Mouse (Mus musculus) urinary bladder, postnatal 25 days (tissue): ENCODE measurements around the gene Hoxa2.

ENCODE experiments used
- DNase-seq: peaks from one replicate; pipeline ENCODE4 v3.0.0; 2022; ENCODE audit warnings: low spot score

Gene Hoxa2

GRCm38 (mm10) chr6:52164626-52165440 lies at the start of gene Hoxa2:
Hoxa2 (minus strand) TSS chr6:52164831.
- DNase-seq = no peak

DNA sequence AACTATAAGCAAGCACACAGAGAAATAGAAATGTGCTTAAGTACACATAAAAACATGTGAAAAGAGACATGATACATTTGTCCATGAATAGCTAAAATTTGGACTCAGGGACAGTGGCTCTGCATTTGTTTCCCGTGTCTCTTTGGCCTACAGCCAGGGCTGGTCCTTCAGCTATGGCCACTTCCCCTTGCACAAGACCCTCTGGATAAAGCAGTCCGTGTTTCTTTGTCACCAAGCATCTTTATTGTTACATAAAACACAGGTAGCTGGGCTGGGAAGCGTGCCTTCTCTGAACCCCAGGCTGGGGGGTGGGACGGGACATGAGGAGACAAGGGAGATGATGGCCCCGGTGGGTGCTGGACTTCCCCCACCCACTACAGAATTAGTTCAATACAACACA lies 49.6 kb upstream of the Hoxa2 start:
- peak; percentile 8 for DNase-seq

GRCm38 (mm10) chr6:52213119-52213986 lies 48.7 kb upstream of the Hoxa2 start, which contains the start of the genes Hoxa3 and Gm28308:
Hoxa3 (minus strand) TSS chr6:52213336.
Gm28308 (minus strand) TSS chr6:52213339.
- DNase-seq = peak; percentile 61

DNA sequence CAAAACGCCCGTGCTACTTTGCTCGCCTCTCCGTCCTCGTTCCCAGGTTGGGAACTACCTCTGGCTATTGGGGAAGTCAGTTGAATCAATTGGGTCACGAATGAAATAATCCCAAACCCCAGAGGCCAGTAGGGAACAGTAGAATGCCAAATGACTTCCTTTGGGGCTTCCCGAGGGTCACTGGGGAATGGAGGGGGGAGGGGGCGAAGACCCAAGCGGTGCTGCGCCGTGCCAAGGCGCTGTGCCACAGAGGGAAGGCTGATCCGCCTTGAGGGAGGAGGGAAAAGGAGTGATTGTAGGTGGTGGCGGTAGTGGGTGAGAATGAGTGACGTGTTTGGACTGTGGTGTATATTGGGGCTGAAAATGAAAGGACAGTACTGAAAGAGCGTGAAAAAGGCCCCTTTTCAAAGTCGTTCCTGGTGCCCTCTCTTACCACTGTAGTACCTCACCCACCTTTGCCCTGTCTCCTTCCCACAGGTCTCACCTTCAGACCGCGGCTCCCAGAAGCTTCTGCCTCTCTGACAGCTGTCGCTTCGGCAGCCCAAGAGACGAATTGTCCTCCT lies 48.0 kb upstream of the Hoxa2 start:
- no peak for DNase-seq

GRCm38 (mm10) chr6:52211961-52212360 lies 47.3 kb upstream of the Hoxa2 start:
- peak; percentile 31 for DNase-seq

DNA sequence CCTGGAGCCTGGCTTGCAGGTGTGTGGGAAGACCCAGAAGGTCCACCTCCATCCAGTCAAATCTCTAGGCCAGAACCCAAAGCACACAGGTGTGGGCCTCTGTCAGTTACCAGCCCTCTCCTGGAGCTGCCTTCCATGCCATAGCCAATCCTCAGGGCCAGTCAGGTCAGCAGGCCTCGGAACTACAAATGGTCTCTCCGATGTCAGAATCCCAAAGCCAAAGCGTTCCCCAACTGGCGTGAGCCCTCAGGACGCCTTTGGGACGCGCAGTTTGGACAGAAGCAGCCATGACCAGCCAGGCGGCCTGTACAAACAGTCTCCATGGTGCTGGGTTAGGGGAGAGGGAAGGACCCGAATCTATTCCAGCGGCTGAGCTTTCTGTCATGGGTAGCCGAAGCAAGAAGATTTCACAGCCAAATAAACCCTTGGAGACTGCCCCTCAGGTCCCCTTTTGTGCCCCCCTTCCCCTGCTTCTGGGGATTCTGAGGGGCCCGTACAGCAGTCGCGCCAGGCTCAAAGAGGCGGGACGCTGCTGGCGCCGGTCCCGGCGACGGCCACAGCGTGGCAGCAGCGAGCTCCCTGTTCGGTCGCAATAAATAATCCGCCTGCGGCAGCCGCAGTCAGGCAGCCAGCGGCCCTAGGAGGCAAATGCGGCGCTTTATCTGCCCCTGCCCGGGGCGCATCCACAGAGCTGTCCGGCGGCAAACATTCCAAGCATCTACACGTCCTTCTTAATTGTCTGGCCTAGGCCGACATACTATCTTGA lies 46.7 kb upstream of the Hoxa2 start:
- peak; percentile 82 for DNase-seq

DNA sequence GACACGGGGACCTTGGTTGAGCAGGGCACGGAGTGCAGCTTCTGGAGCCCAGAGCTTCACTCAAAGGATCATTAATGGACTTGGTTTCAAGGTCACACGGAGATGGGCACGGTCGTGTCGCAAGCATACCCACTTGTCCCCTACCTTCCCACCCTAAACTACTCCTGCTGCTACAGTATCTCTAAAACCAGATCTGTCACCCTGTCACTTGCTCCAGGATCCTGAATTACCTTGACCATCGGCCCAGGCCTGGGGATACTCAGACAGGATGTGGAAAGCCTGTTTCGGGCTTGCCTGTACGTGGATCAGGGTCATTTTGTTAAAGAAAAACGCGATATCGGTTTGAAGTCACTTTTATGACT lies 45.0 kb upstream of the Hoxa2 start:
- DNase-seq = no peak

DNA sequence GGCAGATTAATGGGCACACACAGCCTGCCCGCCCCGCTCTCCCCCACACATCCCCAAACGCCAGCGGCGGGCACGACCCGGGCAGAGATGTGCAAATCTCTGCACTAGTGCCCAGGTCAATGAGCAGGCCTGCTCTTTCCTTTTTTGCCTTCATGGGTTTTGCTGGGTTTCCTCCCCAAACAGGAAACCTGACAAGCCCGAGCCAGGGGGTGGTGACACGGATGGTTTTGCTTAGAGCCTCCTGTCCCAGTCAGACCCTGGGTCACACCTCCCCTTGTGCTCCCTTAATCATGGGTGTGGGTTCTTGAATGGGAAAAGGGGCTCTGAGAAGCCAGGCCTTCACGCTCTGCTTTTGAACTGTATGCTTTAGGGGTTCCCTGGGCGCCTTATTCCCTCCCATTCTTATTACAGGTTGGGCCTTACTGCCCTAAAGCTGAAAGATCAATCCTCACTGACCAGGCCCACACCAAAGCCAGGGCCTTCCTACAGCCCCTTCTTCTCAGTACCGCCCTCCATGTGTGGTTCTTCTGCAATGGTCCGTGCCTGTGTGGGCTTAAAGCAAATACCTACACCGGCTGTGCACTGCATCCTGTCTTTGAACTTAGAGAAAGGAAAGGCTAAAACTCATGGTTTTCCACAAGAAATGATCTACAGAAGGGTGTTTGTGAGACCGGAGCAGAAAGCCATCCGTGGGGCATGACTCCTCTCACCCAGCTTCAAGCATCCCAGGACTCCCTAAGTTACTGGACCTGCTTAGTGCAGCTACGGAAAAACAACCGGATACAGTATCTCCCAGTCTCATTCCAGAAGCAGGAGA lies 44.4 kb upstream of the Hoxa2 start:
- no peak for DNase-seq

DNA sequence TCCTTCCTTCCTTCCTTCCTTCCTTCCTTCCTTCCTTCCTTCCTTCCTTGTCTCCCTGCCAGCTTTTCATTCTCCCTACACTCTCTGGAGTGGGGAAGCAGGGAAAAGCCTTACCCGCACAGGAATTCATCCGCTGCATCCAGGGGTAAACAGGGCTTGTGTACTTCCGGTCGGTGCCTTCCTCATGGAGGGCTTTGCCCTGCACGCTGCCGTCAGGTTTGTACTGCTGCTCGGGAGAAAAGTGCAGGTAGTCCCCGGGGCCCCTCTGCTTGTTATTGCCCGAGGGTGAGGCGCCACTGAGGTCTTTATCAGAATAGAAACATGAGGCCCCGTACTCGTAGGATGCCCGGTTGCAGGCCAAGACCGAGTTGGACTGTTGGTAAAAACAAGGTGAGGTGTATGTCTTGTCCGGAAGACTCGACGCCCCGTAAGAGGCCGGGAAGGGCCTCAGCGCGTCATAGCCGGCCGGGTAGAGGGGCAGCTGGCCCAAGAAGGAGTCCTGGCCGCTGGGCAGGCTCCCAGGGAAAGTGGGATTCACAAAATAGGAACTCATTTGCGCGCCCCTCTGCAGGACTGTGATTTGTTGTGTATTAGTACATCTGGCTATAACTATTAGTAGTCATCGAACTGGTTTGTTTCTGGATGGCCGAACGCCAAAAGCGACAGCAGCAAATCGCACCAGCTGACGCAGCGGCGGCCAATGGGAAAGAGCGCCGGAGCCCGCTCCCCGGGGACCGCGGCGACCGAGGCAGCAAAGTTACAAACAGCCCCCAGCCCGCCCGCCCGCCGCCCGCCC lies 43.6 kb upstream of the Hoxa2 start, which contains the start of gene Hoxa6:
Hoxa6 (minus strand) TSS at position 651 of the 796 bp plus-strand sequence.
- DNase-seq = peak; percentile 55

DNA sequence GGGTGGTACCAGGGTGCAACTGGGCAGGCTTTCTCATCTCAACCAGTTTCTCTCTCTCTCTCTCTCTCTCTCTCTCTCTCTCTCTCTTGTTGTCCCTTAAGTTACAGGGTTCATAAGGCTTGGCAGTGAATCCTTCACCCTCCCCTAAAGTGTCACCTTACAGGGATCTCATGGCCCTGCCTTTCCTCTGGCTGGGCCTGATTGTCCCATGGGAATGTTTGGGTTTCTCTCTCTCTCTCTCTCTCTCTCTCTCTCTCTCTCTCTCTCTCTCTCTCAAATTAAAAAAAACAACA lies 43.0 kb upstream of the Hoxa2 start:
- DNase-seq = no peak

- DNase-seq = no peak
Measured at GRCm38 (mm10) chr6:52206882-52207683, 42.5 kb upstream of the Hoxa2 start.

DNA sequence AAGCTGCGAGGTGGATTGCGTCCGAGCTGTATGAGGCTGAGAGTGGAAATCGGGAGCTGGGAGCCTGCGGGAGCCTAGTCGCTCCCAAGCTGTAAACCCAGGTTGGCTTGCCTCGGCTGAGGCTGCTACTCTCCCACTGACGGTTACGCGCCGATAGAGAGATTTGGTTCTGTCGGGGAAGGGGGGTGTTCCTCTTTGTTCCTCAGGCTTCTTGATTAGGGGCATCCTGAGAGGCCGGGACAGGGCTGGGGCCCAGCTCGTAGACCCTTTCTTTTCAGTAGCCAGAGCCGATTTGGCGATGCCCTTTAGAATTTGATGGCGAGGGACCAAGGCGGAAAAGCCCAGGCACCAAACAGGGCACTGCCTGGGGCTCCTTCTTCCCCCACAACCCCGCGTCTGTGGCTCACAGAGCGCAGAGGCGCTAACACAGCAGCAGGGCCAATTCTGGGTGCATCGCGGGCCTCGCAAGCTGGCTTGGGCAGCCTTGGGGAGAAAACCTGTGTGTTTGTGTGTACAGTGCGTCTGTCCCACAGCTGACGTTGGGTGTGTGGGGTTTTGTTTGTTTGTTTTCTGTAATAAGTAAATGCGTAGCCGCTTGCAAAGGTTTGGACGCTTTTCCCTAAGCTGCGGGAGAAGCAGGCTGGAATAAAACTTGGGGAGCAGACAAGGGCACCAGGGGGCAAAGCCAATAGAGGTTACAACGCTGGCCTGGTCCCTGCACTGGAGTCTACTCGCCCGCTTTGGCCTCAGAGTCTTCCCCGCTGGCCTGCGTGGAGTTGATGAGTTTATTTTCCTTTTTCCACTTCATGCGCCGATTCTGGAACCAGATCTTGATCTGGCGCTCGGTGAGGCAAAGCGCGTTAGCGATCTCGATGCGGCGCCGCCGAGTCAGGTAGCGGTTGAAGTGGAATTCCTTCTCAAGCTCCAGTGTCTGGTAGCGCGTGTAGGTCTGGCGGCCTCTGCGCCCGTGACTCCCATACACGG lies 41.3 kb upstream of the Hoxa2 start:
- DNase-seq = no peak

DNA sequence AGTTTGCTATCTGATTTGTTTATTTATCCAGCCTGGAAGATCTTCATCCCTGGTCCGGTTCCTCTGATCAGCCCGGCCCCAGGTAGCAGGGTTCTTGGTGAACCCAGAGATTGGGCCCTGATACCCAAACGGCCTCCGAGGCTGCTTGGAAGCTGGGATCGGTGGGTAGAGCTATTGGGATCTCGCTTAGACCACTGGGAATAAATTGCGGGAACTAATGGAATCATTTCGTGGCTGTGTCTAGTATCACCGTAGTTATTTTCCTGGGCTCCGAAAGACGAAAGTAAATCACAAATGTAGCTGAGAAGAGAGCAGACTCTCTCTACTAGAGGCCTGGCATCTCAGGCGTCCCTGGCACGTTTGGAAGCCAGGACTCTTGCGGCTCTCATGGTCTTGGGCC lies 40.6 kb upstream of the Hoxa2 start:
- DNase-seq = no peak

GRCm38 (mm10) chr6:52204050-52204752 lies 39.6 kb upstream of the Hoxa2 start, which contains the start of gene Hoxa5:
Hoxa5 (minus strand) TSS chr6:52204587.
- peak; percentile 80 for DNase-seq

GRCm38 (mm10) chr6:52203371-52204049 lies 38.9 kb upstream of the Hoxa2 start:
- no peak for DNase-seq

- DNase-seq = no peak
Measured at GRCm38 (mm10) chr6:52203121-52203370, 38.4 kb upstream of the Hoxa2 start.
